Mouse (Mus musculus) G1E (cell line): ENCODE results near the gene Kcnab3.

Experiments
- CTCF ChIP-seq: IDR thresholded peaks from 2 replicates; pipeline ENCODE4 v1.5.1; 2012; ENCODE audit warnings: low read depth, low read length, inconsistent platforms, mixed read lengths
- GATA1 ChIP-seq: IDR thresholded peaks from 2 replicates; pipeline ENCODE4 v1.6.1; 2012; ENCODE audit warnings: borderline replicate concordance, low read length, inconsistent platforms, mixed read lengths
- GATA2 ChIP-seq: IDR thresholded peaks from 2 replicates; pipeline ENCODE4 v1.6.1; 2012; ENCODE audit warnings: low read depth, low read length, inconsistent platforms, borderline replicate concordance
- POLR2AphosphoS5 ChIP-seq: IDR thresholded peaks from 2 replicates; pipeline ENCODE4 v1.6.1; 2012; ENCODE audit warnings: low read depth, low read length, inconsistent platforms; ENCODE audit not compliant: insufficient replicate concordance
- TAL1 ChIP-seq: conservative IDR thresholded peaks from 2 replicates; pipeline ENCODE4 v1.6.1; 2012; ENCODE audit warnings: low read depth, low read length, inconsistent platforms, mixed read lengths

DNA sequence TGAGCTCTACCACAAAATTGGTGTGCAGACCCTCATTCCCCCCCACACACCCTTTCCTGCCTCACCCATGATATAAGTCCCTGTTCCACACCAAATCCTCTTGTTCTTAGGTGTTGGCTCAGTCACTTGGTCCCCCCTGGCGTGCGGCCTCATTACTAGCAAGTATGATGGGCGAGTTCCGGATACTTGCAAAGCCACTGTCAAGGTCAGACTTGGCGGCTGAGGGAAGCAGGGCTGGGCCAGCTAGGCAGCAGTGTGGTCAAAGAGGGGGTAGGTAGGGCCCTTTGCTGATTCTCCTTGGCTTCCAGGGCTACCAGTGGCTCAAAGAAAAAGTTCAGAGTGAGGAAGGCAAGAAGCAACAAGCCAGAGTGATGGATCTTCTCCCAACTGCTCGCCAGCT lies 5.1 kb downstream of the Kcnab3 start:
- TF ChIP-seq CTCF (no peak), GATA1 (no peak), POLR2AphosphoS5 (no peak), TAL1 (no peak), GATA2 (no peak)
